Mouse (Mus musculus): ENCODE measurements around the gene Rpl5.

DNA sequence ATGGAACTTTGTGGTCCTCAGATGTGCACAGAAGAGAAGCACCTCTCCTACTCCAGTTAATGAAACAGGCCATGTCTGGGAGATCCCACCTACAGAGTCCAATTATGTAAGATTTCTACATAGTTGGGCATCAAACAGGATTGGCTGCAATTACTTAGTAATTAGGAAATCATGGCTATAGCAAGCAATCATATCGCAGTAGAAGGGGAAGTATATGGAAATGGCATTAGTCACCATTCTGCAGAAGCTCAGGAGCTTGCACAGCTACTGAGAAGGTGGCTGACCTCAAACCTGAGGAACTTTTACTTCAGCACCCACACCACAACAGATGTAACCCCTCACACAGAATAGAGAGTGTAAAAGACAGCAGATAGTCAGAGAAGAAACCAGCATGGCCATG lies 22.5 kb downstream of the Rpl5 start:
- TF ChIP-seq POLR2A (IDR thresholded peaks at IDR 0.05; ENCODE audit: insufficient read depth, low read depth, low read length) (no peak), CTCF (IDR thresholded peaks at IDR 0.05) (no peak)

Data from heart, adult 2 months (tissue).